Mouse (Mus musculus): ENCODE data around the gene Gde1. TPM values are rescaled to one million over a fixed set of nuclear protein-coding genes. Genes with fewer than 3 reads are reported as not detected.

Gene Gde1
- polyA plus RNA-seq, 1 experiment from 2014 or later, result 96.9 TPM

- H3K4me2 ChIP-seq, result no peak overlapping the region
- H3K9me3 ChIP-seq (replicated peaks), result no peaks in the 10 kb centered on the region
- no peaks in the 10 kb centered on the region for H3K4me1 ChIP-seq
- WGBS, result 91% methylated on average over 13 of the region's 13 CpGs
- no peak overlapping the region for H3K27ac ChIP-seq
- H3K9ac ChIP-seq, result no peak overlapping the region
- no peaks in the 10 kb centered on the region for H3K27me3 ChIP-seq
- ATAC-seq (replicated peaks; ENCODE audit: low FRiP score), result no peak
- peaks cover 92% of the 10 kb centered on the region for H3K36me3 ChIP-seq
- no peak overlapping the region for H3K4me3 ChIP-seq (replicated peaks)
Observed at GRCm38 (mm10) chr7:118728846-118729587, 23.4 kb upstream of the Gde1 start.

GRCm38 (mm10) chr7:118725459-118725858, 19.9 kb upstream of the Gde1 start:
- Histone ChIP-seq H3K4me2 (no peak overlapping the region), H3K4me3 (replicated peaks) (no peak overlapping the region), H3K27ac (no peak overlapping the region), H3K36me3 (peaks cover 83% of the 10 kb centered on the region), H3K9me3 (replicated peaks) (no peaks in the 10 kb centered on the region), H3K4me1 (no peaks in the 10 kb centered on the region), H3K9ac (no peak overlapping the region), H3K27me3 (no peaks in the 10 kb centered on the region)
- ATAC-seq (replicated peaks; ENCODE audit: low FRiP score), result no peak
- 84% methylated on average over 2 of the region's 2 CpGs for WGBS

GRCm38 (mm10) chr7:118723927-118724326, 18.3 kb upstream of the Gde1 start:
- H3K4me2 ChIP-seq, result no peak overlapping the region
- no peak overlapping the region for H3K4me3 ChIP-seq (replicated peaks)
- no peaks in the 10 kb centered on the region for H3K4me1 ChIP-seq
- no peaks in the 10 kb centered on the region for H3K27me3 ChIP-seq
- peaks cover 80% of the 10 kb centered on the region for H3K36me3 ChIP-seq
- H3K9ac ChIP-seq, result no peak overlapping the region
- no peaks in the 10 kb centered on the region for H3K9me3 ChIP-seq (replicated peaks)
- H3K27ac ChIP-seq, result no peak overlapping the region
- ATAC-seq (replicated peaks; ENCODE audit: low FRiP score), result no peak
- 93% methylated on average over 9 of the region's 9 CpGs for WGBS

GRCm38 (mm10) chr7:118718066-118718465, 12.5 kb upstream of the Gde1 start:
- H3K4me1 ChIP-seq, result peaks cover 6% of the 10 kb centered on the region
- no peak overlapping the region for H3K4me2 ChIP-seq
- H3K27ac ChIP-seq, result no peak overlapping the region
- H3K4me3 ChIP-seq (replicated peaks), result no peak overlapping the region
- H3K27me3 ChIP-seq, result no peaks in the 10 kb centered on the region
- 92% methylated on average over 4 of the region's 4 CpGs for WGBS
- H3K36me3 ChIP-seq, result peaks cover 58% of the 10 kb centered on the region
- ATAC-seq (replicated peaks; ENCODE audit: low FRiP score), result no peak
- no peak overlapping the region for H3K9ac ChIP-seq
- H3K9me3 ChIP-seq (replicated peaks), result no peaks in the 10 kb centered on the region

GRCm38 (mm10) chr7:118714873-118715272, 9.3 kb upstream of the Gde1 start:
- Histone ChIP-seq H3K27ac (no peak overlapping the region), H3K4me1 (peaks cover 9% of the 10 kb centered on the region), H3K27me3 (no peaks in the 10 kb centered on the region), H3K36me3 (peaks cover 36% of the 10 kb centered on the region), H3K4me2 (no peak overlapping the region), H3K9me3 (replicated peaks) (no peaks in the 10 kb centered on the region), H3K4me3 (replicated peaks) (no peak overlapping the region), H3K9ac (no peak overlapping the region)
- WGBS, result 95% methylated on average over 1 of the region's 1 CpGs
- ATAC-seq (replicated peaks; ENCODE audit: low FRiP score), result no peak

- Histone ChIP-seq H3K4me3 (replicated peaks) (peak within 1 kb of the TSS; percentile 92), H3K27me3 (no peaks in the 10 kb centered on the region), H3K27ac (peak within 1 kb of the TSS; percentile 60; the same call in 1 of the 2 replicates), H3K4me1 (peaks cover 9% of the 10 kb centered on the region), H3K4me2 (peak within 1 kb of the TSS; percentile 74), H3K36me3 (peaks cover 17% of the 10 kb centered on the region), H3K9ac (peak within 1 kb of the TSS; percentile 64), H3K9me3 (replicated peaks) (no peaks in the 10 kb centered on the region)
- ATAC-seq (replicated peaks; ENCODE audit: low FRiP score), result peak; percentile 98
- WGBS, result 1% methylated on average over 48 of the region's 48 CpGs
Observed at GRCm38 (mm10) chr7:118712228-118713173, 6.9 kb upstream of the Gde1 start, which contains the start of gene Ccp110. Ccp110 (plus strand) TSS chr7:118712552.

- no peak for ATAC-seq (replicated peaks; ENCODE audit: low FRiP score)
- Histone ChIP-seq H3K4me1 (peaks cover 14% of the 10 kb centered on the region), H3K4me2 (no peak overlapping the region), H3K27me3 (no peaks in the 10 kb centered on the region), H3K9ac (no peak overlapping the region), H3K27ac (no peak overlapping the region), H3K9me3 (replicated peaks) (no peaks in the 10 kb centered on the region), H3K36me3 (peaks cover 9% of the 10 kb centered on the region), H3K4me3 (replicated peaks) (no peak overlapping the region)
- WGBS, result 78% methylated on average over 5 of the region's 5 CpGs
Observed at GRCm38 (mm10) chr7:118710776-118711175, 5.2 kb upstream of the Gde1 start.

- H3K36me3 ChIP-seq, result no peaks in the 10 kb centered on the region; the same call in 1 of the 2 replicates
- H3K4me1 ChIP-seq, result peaks cover 26% of the 10 kb centered on the region
- no peak for ATAC-seq (replicated peaks; ENCODE audit: low FRiP score)
- H3K4me3 ChIP-seq (replicated peaks), result no peak overlapping the region
- no peak overlapping the region for H3K27ac ChIP-seq
- H3K9ac ChIP-seq, result no peak overlapping the region
- no peak overlapping the region for H3K4me2 ChIP-seq
- no peaks in the 10 kb centered on the region for H3K27me3 ChIP-seq
- WGBS, result 77% methylated on average over 4 of the region's 4 CpGs
- no peaks in the 10 kb centered on the region for H3K9me3 ChIP-seq (replicated peaks)
Observed at GRCm38 (mm10) chr7:118708002-118708401, 2.4 kb upstream of the Gde1 start.

- H3K27ac ChIP-seq, result no peak overlapping the region
- no peak overlapping the region for H3K4me2 ChIP-seq
- H3K9ac ChIP-seq, result no peak overlapping the region
- no peak overlapping the region for H3K4me3 ChIP-seq (replicated peaks)
- no peaks in the 10 kb centered on the region for H3K27me3 ChIP-seq
- peaks cover 4% of the 10 kb centered on the region; the same call in 1 of the 2 replicates for H3K36me3 ChIP-seq
- no peaks in the 10 kb centered on the region for H3K9me3 ChIP-seq (replicated peaks)
- no peak for ATAC-seq (replicated peaks; ENCODE audit: low FRiP score)
- WGBS, result 75% methylated on average over 2 of the region's 2 CpGs
- peaks cover 24% of the 10 kb centered on the region for H3K4me1 ChIP-seq
Observed at GRCm38 (mm10) chr7:118707216-118707615, 1.6 kb upstream of the Gde1 start.

- Histone ChIP-seq H3K4me2 (no peak overlapping the region; the same call in 1 of the 2 replicates), H3K27me3 (no peaks in the 10 kb centered on the region), H3K36me3 (peaks cover 8% of the 10 kb centered on the region; the same call in 1 of the 2 replicates), H3K4me3 (replicated peaks) (no peak overlapping the region), H3K4me1 (peaks cover 24% of the 10 kb centered on the region), H3K9me3 (replicated peaks) (no peaks in the 10 kb centered on the region), H3K27ac (peak overlapping the region; percentile 82), H3K9ac (no peak overlapping the region)
- ATAC-seq (replicated peaks; ENCODE audit: low FRiP score), result no peak
- WGBS, result 87% methylated on average over 5 of the region's 5 CpGs
Observed at GRCm38 (mm10) chr7:118706488-118706887, 910 bp upstream of the Gde1 start.

- Histone ChIP-seq H3K27ac (peak overlapping the region; percentile 82), H3K4me1 (peaks cover 24% of the 10 kb centered on the region), H3K9ac (no peak overlapping the region), H3K27me3 (no peaks in the 10 kb centered on the region), H3K36me3 (peaks cover 9% of the 10 kb centered on the region; the same call in 1 of the 2 replicates), H3K4me2 (peak overlapping the region; percentile 79), H3K9me3 (replicated peaks) (no peaks in the 10 kb centered on the region), H3K4me3 (replicated peaks) (peak overlapping the region; percentile 61)
- 28% methylated on average over 6 of the region's 6 CpGs for WGBS
- ATAC-seq (replicated peaks; ENCODE audit: low FRiP score), result no peak; the same call in 1 of the 2 replicates
Observed at GRCm38 (mm10) chr7:118706051-118706450, 473 bp upstream of the Gde1 start.
